Mouse (Mus musculus) CH12.LX (cell line): ENCODE data around the gene Efr3b. TPM values are rescaled to one million over a fixed set of nuclear protein-coding genes. Genes with fewer than 3 reads are reported as not detected.

Source experiments
- DNase-seq: peaks from one replicate; pipeline ENCODE4 v3.0.0-alpha.2; 2013; ENCODE audit errors: extremely low read depth
- H3K27ac ChIP-seq: 2 replicates; pipeline ENCODE4 v1.5.1; 2012; ENCODE audit warnings: low read depth, mild to moderate bottlenecking, control low read depth, moderate library complexity; ENCODE audit not compliant: insufficient read depth
- H3K27me3 ChIP-seq: replicated peaks from 2 replicates; pipeline ENCODE3; 2012; ENCODE audit warnings: inconsistent platforms
- H3K36me3 ChIP-seq, 2 experiments: replicated peaks in 1 of 2; 2 replicates each; pipeline versions ENCODE3 to v1.6.1; 2012; ENCODE audit warnings: inconsistent platforms in 1 of 2, low read length in 1 of 2, mild to moderate bottlenecking in 1 of 2, mixed read lengths in 1 of 2, moderate library complexity in 1 of 2; ENCODE audit not compliant: control insufficient read depth in 1 of 2, insufficient read depth in 1 of 2
- H3K4me1 ChIP-seq, 2 experiments: 2 replicates each; pipeline ENCODE4 v1.6.1; 2012; ENCODE audit warnings: inconsistent platforms in 1 of 2, moderate library complexity in 1 of 2; ENCODE audit not compliant: insufficient read depth in 2 of 2, control insufficient read depth in 1 of 2
- H3K4me2 ChIP-seq: 2 replicates; pipeline ENCODE4 v1.6.1; 2012; ENCODE audit warnings: low read depth, mild to moderate bottlenecking, control low read depth; ENCODE audit not compliant: poor library complexity, insufficient read depth, severe bottlenecking
- H3K4me3 ChIP-seq, 3 experiments: fragments of 150-350 bp in 1 of 3; sonication (generic) in 1 of 3; replicated peaks in 1 of 3; 2 replicates each; pipeline versions ENCODE3 to v1.5.1; 2011 to 2012; ENCODE audit warnings: low read depth in 2 of 3, low read length in 2 of 3, mild to moderate bottlenecking in 2 of 3, moderate library complexity in 2 of 3, control low read depth in 1 of 3, improper control_type of control experiment in 1 of 3, inconsistent platforms in 1 of 3, mixed read lengths in 1 of 3; ENCODE audit not compliant: poor library complexity in 1 of 3
- H3K79me2 ChIP-seq: replicated peaks from 2 replicates; pipeline ENCODE4 v1.6.1; 2012; ENCODE audit warnings: mild to moderate bottlenecking, moderate library complexity; ENCODE audit not compliant: control insufficient read depth, poor library complexity, insufficient read depth, severe bottlenecking; ENCODE audit errors: extremely low read depth
- H3K9ac ChIP-seq: 2 replicates; pipeline ENCODE4 v1.6.1; 2012; ENCODE audit warnings: low read depth, mild to moderate bottlenecking, control low read depth, moderate library complexity; ENCODE audit not compliant: insufficient read depth
- H3K9me3 ChIP-seq: replicated peaks from 2 replicates; pipeline ENCODE3; 2012; ENCODE audit warnings: low read length, inconsistent platforms, mixed read lengths
- CHD2 ChIP-seq: IDR thresholded peaks from 2 replicates; pipeline ENCODE4 v1.6.1; 2011; ENCODE audit warnings: low read length, improper control_type of control experiment
- ETS1 ChIP-seq: conservative IDR thresholded peaks from 2 replicates; pipeline ENCODE4 v1.6.1; 2012; ENCODE audit warnings: low read depth, mild to moderate bottlenecking, inconsistent platforms, low read length, improper control_type of control experiment, moderate library complexity
- GABPA ChIP-seq: IDR thresholded peaks from 2 replicates; pipeline ENCODE4 v1.6.1; 2012; ENCODE audit warnings: low read depth, low read length, improper control_type of control experiment, inconsistent platforms; ENCODE audit not compliant: insufficient replicate concordance
- IRF4 ChIP-seq: IDR thresholded peaks from 2 replicates; pipeline ENCODE4 v1.6.1; 2014; ENCODE audit warnings: low read depth, mild to moderate bottlenecking, inconsistent platforms, low read length, improper control_type of control experiment
- JUN ChIP-seq: IDR thresholded peaks from 2 replicates; pipeline ENCODE4 v1.6.1; 2011; ENCODE audit warnings: low read depth, mild to moderate bottlenecking, low read length, improper control_type of control experiment, moderate library complexity; ENCODE audit not compliant: insufficient read depth
- KAT2A ChIP-seq: IDR thresholded peaks from 2 replicates; pipeline ENCODE4 v1.6.1; 2012; ENCODE audit warnings: low read length, improper control_type of control experiment, inconsistent platforms; ENCODE audit not compliant: insufficient replicate concordance
- MAFK ChIP-seq: IDR thresholded peaks from 2 replicates; pipeline ENCODE4 v1.6.1; 2011; ENCODE audit warnings: low read length, improper control_type of control experiment; ENCODE audit not compliant: insufficient replicate concordance
- MAX ChIP-seq: IDR thresholded peaks from 2 replicates; pipeline ENCODE4 v1.6.1; 2011; ENCODE audit warnings: low read length, improper control_type of control experiment
- MAZ ChIP-seq: IDR thresholded peaks from 2 replicates; pipeline ENCODE4 v1.6.1; 2012; ENCODE audit warnings: low read depth, mild to moderate bottlenecking, inconsistent platforms, low read length, improper control_type of control experiment, moderate library complexity
- MEF2A ChIP-seq: IDR thresholded peaks from 2 replicates; pipeline ENCODE4 v1.6.1; 2014; ENCODE audit warnings: low read depth, mild to moderate bottlenecking, inconsistent platforms, low read length, improper control_type of control experiment, borderline replicate concordance
- MXI1 ChIP-seq: IDR thresholded peaks from 2 replicates; pipeline ENCODE4 v1.6.1; 2011; ENCODE audit warnings: mild to moderate bottlenecking, low read depth, low read length, improper control_type of control experiment
- MYC ChIP-seq: IDR thresholded peaks from 2 replicates; pipeline ENCODE4 v1.6.1; 2011; ENCODE audit warnings: low read depth, mild to moderate bottlenecking, improper control_type of control experiment, low read length
- PAX5 ChIP-seq: IDR thresholded peaks from 2 replicates; pipeline ENCODE4 v1.6.1; 2012; ENCODE audit warnings: low read length, inconsistent platforms, mixed read lengths
- POLR2A ChIP-seq: IDR thresholded peaks from 2 replicates; pipeline ENCODE4 v1.6.1; 2011; ENCODE audit warnings: low read depth, mild to moderate bottlenecking, improper control_type of control experiment, low read length
- RAD21 ChIP-seq: IDR thresholded peaks from 2 replicates; pipeline ENCODE4 v1.6.1; 2011; ENCODE audit warnings: low read depth, mild to moderate bottlenecking, low read length, improper control_type of control experiment, moderate library complexity
- RCOR1 ChIP-seq: conservative IDR thresholded peaks from 2 replicates; pipeline ENCODE4 v1.6.1; 2012; ENCODE audit warnings: low read depth, mild to moderate bottlenecking, inconsistent platforms, low read length, improper control_type of control experiment
- SIN3A ChIP-seq: IDR thresholded peaks from 2 replicates; pipeline ENCODE4 v1.6.1; 2012; ENCODE audit warnings: low read length, improper control_type of control experiment, inconsistent platforms
- SMC3 ChIP-seq: IDR thresholded peaks from 2 replicates; pipeline ENCODE4 v1.6.1; 2011; ENCODE audit warnings: low read depth, low read length, improper control_type of control experiment
- TBP ChIP-seq: conservative IDR thresholded peaks from 2 replicates; pipeline ENCODE4 v1.6.1; 2011; ENCODE audit warnings: low read depth, low read length, improper control_type of control experiment
- USF1 ChIP-seq: IDR thresholded peaks from 2 replicates; pipeline ENCODE4 v1.6.1; 2014; ENCODE audit warnings: low read depth, mild to moderate bottlenecking, inconsistent platforms, low read length, improper control_type of control experiment
- ZC3H11A ChIP-seq: IDR thresholded peaks from 2 replicates; pipeline ENCODE4 v1.6.1; 2012; ENCODE audit warnings: low read depth, mild to moderate bottlenecking, inconsistent platforms, low read length, improper control_type of control experiment
- ZKSCAN1 ChIP-seq: IDR thresholded peaks from 2 replicates; pipeline ENCODE4 v1.6.1; 2012; ENCODE audit warnings: low read depth, inconsistent platforms, low read length, improper control_type of control experiment, borderline replicate concordance
- ZNF384 ChIP-seq: IDR thresholded peaks from 2 replicates; pipeline ENCODE4 v1.6.1; 2012; ENCODE audit warnings: low read depth, low read length, improper control_type of control experiment, inconsistent platforms
- dilution Hi-C: fragments of 300-500 bp; cut with MboI; formaldehyde crosslinking; loops from 2 replicates; pipeline ENCODE4 v1.14.3; 2020; ENCODE audit warnings: low sequenced_read_pairs; ENCODE audit not compliant: extremely low pct_unique_long_range_greater_than_20kb, extremely low pct_ligation_motif_present
- in situ Hi-C: fragments of 300-500 bp; cut with MboI; formaldehyde crosslinking; loops from 3 replicates; pipeline ENCODE4 v1.14.3; 2019; ENCODE audit warnings: low sequenced_read_pairs, low pct_ligation_motif_present, low pct_unique_long_range_greater_than_20kb, mixed read lengths
- polyA plus RNA-seq: library from polyadenylated mRNA; unstranded; fragments of >175 nt; gene quantifications from 2 replicates; pipeline ENCODE4 v1.2.1, GENCODE M21; 2012; ENCODE audit warnings: low read depth; ENCODE audit not compliant: insufficient read length
- total RNA-seq, 2 experiments: library from RNA; depleted of rRNA; stranded (reverse); fragments of 300-350 nt in 1 of 2; fragments of >200 nt in 1 of 2; gene quantifications; 2 replicates each; pipeline ENCODE4 v1.2.3; 2012 to 2014

The Efr3b gene
- total and polyA plus RNA-seq, 3 experiments = 0.68 to 2.1 (median 0.82) TPM

GRCm38 (mm10) chr12:3996749-3997148, 42.0 kb downstream of the Efr3b start:
- H3K4me3 ChIP-seq = no peak overlapping the region
- no peak overlapping the region for H3K4me2 ChIP-seq
- H3K36me3 ChIP-seq = no peaks in the 10 kb centered on the region
- H3K9ac ChIP-seq = no peak overlapping the region
- dilution Hi-C loops = no loop called here
- DNase-seq = no peak
- no peaks in the 10 kb centered on the region for H3K9me3 ChIP-seq
- no peaks in the 10 kb centered on the region for H3K4me1 ChIP-seq
- no peaks in the 10 kb centered on the region for H3K79me2 ChIP-seq
- in situ Hi-C loops = loop anchor here (5.0 kb wide), 1 partner anchor 41 kb away; the partner anchor contains the start of gene Efr3b
- no peak for TF ChIP-seq USF1
- no peak for TF ChIP-seq JUN
- TF ChIP-seq MEF2A = no peak
- no peak for TF ChIP-seq SIN3A
- TF ChIP-seq MAX = no peak
- no peak for TF ChIP-seq CHD2
- no peak for TF ChIP-seq IRF4
- no peak for TF ChIP-seq ETS1
- TF ChIP-seq PAX5 = no peak
- TF ChIP-seq POLR2A = no peak
- TF ChIP-seq ZC3H11A = no peak
- TF ChIP-seq ZKSCAN1 = no peak
- TF ChIP-seq ZNF384 = no peak
- H3K27ac ChIP-seq = no peak overlapping the region
- H3K27me3 ChIP-seq = peaks cover 6% of the 10 kb centered on the region

GRCm38 (mm10) chr12:3991047-3991446, 47.7 kb downstream of the Efr3b start:
- no peak for DNase-seq
- no peak overlapping the region for H3K9ac ChIP-seq
- H3K4me2 ChIP-seq = no peak overlapping the region
- H3K27me3 ChIP-seq = peaks cover 4% of the 10 kb centered on the region
- dilution Hi-C loops (no loop called here), in situ Hi-C loops (no loop called here)
- TF ChIP-seq SMC3 (no peak), RAD21 (no peak), MAZ (no peak), USF1 (no peak), CHD2 (no peak), MXI1 (no peak), MYC (no peak), TBP (no peak), KAT2A (no peak), RCOR1 (no peak), MAFK (no peak), GABPA (no peak), MAX (no peak)
- H3K79me2 ChIP-seq = no peaks in the 10 kb centered on the region
- peaks cover 0 to 9% of the 10 kb centered on the region in 2 experiments; a peak in 2 of 4 replicates for H3K4me1 ChIP-seq
- H3K36me3 ChIP-seq = no peaks in the 10 kb centered on the region
- H3K27ac ChIP-seq = no peak overlapping the region
- H3K4me3 ChIP-seq = no peak overlapping the region
- H3K9me3 ChIP-seq = no peaks in the 10 kb centered on the region
